Mouse (Mus musculus): Measurements from ENCODE around the gene Arl16. TPM values are rescaled to one million over a fixed set of nuclear protein-coding genes. Genes with fewer than 3 reads are reported as not detected.
"Not testable (repeated sequence)": the region's sequence is repeated elsewhere in the genome, so short reads cannot be mapped to it uniquely, and the experiment has no call there.

Arl16 gene
- 10 to 100 TPM; 10.3 to 12.0 TPM for total RNA-seq (2021)
- long read RNA-seq, experiment 1, transcript Arl16-201 (5 exons, 911 nt) = major isoform, 12 of 18 reads
- long read RNA-seq, experiment 1, partial matches to known transcripts = 0 of 18 reads
- long read RNA-seq, experiment 1, other reads (novel, unspliced or antisense) = 1 of 18 reads
- long read RNA-seq, experiment 2, transcript Arl16-204 (4 exons, 607 nt) = minor isoform, 5 of 20 reads
- long read RNA-seq, experiment 2, transcript Arl16-201 (5 exons, 911 nt) = major isoform, 13 of 20 reads
- long read RNA-seq, experiment 2, partial matches to known transcripts = 0 of 20 reads
- long read RNA-seq, experiment 2, other reads (novel, unspliced or antisense) = 1 of 20 reads

GRCm38 (mm10) chr11:120467051-120467735 is at the start of gene Arl16:
Arl16 (minus strand) TSS chr11:120467607.
- peak; percentile 94 for DNase-seq
- intact Hi-C loops (cut with DNase I) = loop anchor here (1.0 kb wide), 1 partner anchor 9 kb away; the partner anchor contains the start of genes Ccdc137 and Oxld1

GRCm38 (mm10) chr11:120517147-120517546 is 49.7 kb upstream of the Arl16 start:
- intact Hi-C loops (cut with DNase I) = loop anchor here (10.0 kb wide), 1 partner anchor 258 kb away; no protein-coding TSS in a partner anchor
- DNase-seq = no peak

GRCm38 (mm10) chr11:120515611-120516010 is 48.2 kb upstream of the Arl16 start:
- intact Hi-C loops (cut with DNase I) = loop anchor here (10.0 kb wide), 1 partner anchor 259 kb away; no protein-coding TSS in a partner anchor
- peak; percentile 88 to 96 for DNase-seq

- intact Hi-C loops (cut with DNase I) = loop anchor here (1.0 to 10.0 kb wide), 4 partner anchors 65 to 261 kb away; partner anchors contain the start of genes Cenpx and Lrrc45
- DNase-seq = not testable (repeated sequence)
Measured at GRCm38 (mm10) chr11:120514262-120514661, 46.9 kb upstream of the Arl16 start.

GRCm38 (mm10) chr11:120512790-120513453 is 45.5 kb upstream of the Arl16 start:
- intact Hi-C loops (cut with DNase I) = loop anchor here (5.0 to 10.0 kb wide), 2 partner anchors 199 to 262 kb away; partner anchors contain the start of genes Cenpx and Lrrc45
- DNase-seq = no peak

GRCm38 (mm10) chr11:120510375-120511030 is 43.1 kb upstream of the Arl16 start:
- DNase-seq = no peak
- intact Hi-C loops (cut with DNase I) = loop anchor here (2.0 to 10.0 kb wide), 3 partner anchors 20 to 264 kb away; partner anchors contain the start of genes Cenpx, Lrrc45 and Slc25a10

- no peak for DNase-seq
- intact Hi-C loops (cut with DNase I) = loop anchor here (2.0 to 10.0 kb wide), 3 partner anchors 19 to 265 kb away; partner anchors contain the start of genes Cenpx, Lrrc45 and Slc25a10
Measured at GRCm38 (mm10) chr11:120509940-120510339, 42.5 kb upstream of the Arl16 start.

GRCm38 (mm10) chr11:120508290-120508870 is 41.0 kb upstream of the Arl16 start:
- intact Hi-C loops (cut with DNase I) = no loop called here
- no peak for DNase-seq

- intact Hi-C loops (cut with DNase I) = no loop called here
- DNase-seq = no peak
Measured at GRCm38 (mm10) chr11:120507611-120508289, 40.3 kb upstream of the Arl16 start.

- intact Hi-C loops (cut with DNase I) = no loop called here
- no peak for DNase-seq
Measured at GRCm38 (mm10) chr11:120506899-120507298, 39.5 kb upstream of the Arl16 start.

- DNase-seq = no peak
- intact Hi-C loops (cut with DNase I) = no loop called here
Measured at GRCm38 (mm10) chr11:120505661-120506060, 38.3 kb upstream of the Arl16 start.

GRCm38 (mm10) chr11:120501701-120502100 is 34.3 kb upstream of the Arl16 start:
- intact Hi-C loops (cut with DNase I) = no loop called here
- no peak for DNase-seq

GRCm38 (mm10) chr11:120501018-120501417 is 33.6 kb upstream of the Arl16 start:
- intact Hi-C loops (cut with DNase I) = no loop called here
- no peak for DNase-seq

GRCm38 (mm10) chr11:120500357-120500756 is 33.0 kb upstream of the Arl16 start:
- intact Hi-C loops (cut with DNase I) = no loop called here

GRCm38 (mm10) chr11:120499894-120500293 is 32.5 kb upstream of the Arl16 start:
- intact Hi-C loops (cut with DNase I) = no loop called here
- DNase-seq = no peak

More at GRCm38 (mm10) chr11:120500357-120500756, 33.0 kb upstream of the Arl16 start:
- no peak for DNase-seq

GRCm38 (mm10) chr11:120498891-120499290 is 31.5 kb upstream of the Arl16 start:
- intact Hi-C loops (cut with DNase I) = no loop called here
- no peak for DNase-seq

GRCm38 (mm10) chr11:120498226-120498625 is 30.8 kb upstream of the Arl16 start:
- intact Hi-C loops (cut with DNase I) = no loop called here
- DNase-seq = no peak

GRCm38 (mm10) chr11:120497436-120497835 is 30.0 kb upstream of the Arl16 start:
- intact Hi-C loops (cut with DNase I) = no loop called here
- DNase-seq = no peak

GRCm38 (mm10) chr11:120493911-120494310 is 26.5 kb upstream of the Arl16 start:
- intact Hi-C loops (cut with DNase I) = no loop called here
- no peak for DNase-seq
